Mouse (Mus musculus) heart, postnatal 0 days (tissue): Measurements from ENCODE around the gene Shroom4. TPM values are rescaled to one million over a fixed set of nuclear protein-coding genes. Genes with fewer than 3 reads are reported as not detected.

Experiments used
- ATAC-seq: fragments of 200-750 bp; cut with Nextera tagmentation; 2 replicates; pipeline ENCODE4 v1.8.0; 2017; ENCODE audit warnings: low read depth, moderate number of reproducible peaks, moderate library complexity; ENCODE audit not compliant: insufficient read depth
- DNase-seq: peaks from one replicate; pipeline ENCODE4 v3.0.0-alpha.2; 2016; ENCODE audit warnings: low spot score
- H3K27ac ChIP-seq: fragments of 300-500 bp; sonication (generic); 2 replicates; pipeline ENCODE4 v1.5.1; 2014; ENCODE audit warnings: low read depth, mild to moderate bottlenecking
- H3K27me3 ChIP-seq: fragments of 300-500 bp; sonication (generic); 2 replicates; pipeline ENCODE4 v1.6.1; 2014; ENCODE audit warnings: low read length, mixed read lengths; ENCODE audit not compliant: control insufficient read depth, insufficient read depth
- H3K36me3 ChIP-seq: fragments of 300-500 bp; sonication (generic); replicated peaks from 2 replicates; pipeline ENCODE4 v1.6.1; 2014; ENCODE audit warnings: low read length, mixed read lengths; ENCODE audit not compliant: control insufficient read depth, insufficient read depth
- H3K4me1 ChIP-seq: fragments of 300-500 bp; sonication (generic); 2 replicates; pipeline ENCODE4 v1.6.1; 2014; ENCODE audit warnings: antibody characterized with exemption; ENCODE audit not compliant: control insufficient read depth, insufficient read depth
- H3K4me2 ChIP-seq: fragments of 300-500 bp; sonication (generic); 2 replicates; pipeline ENCODE4 v1.6.1; 2014; ENCODE audit warnings: low read depth, mild to moderate bottlenecking, low read length, moderate library complexity
- H3K4me3 ChIP-seq: fragments of 300-500 bp; sonication (generic); 2 replicates; pipeline ENCODE4 v1.5.1; 2014; ENCODE audit warnings: low read depth, low read length
- H3K9ac ChIP-seq: fragments of 300-500 bp; sonication (generic); replicated peaks from 2 replicates; pipeline ENCODE4 v1.6.1; 2014; ENCODE audit warnings: low read depth, low read length, mixed read lengths
- H3K9me3 ChIP-seq: fragments of 300-500 bp; sonication (generic); replicated peaks from 2 replicates; pipeline ENCODE4 v1.6.1; 2016; ENCODE audit warnings: low read length; ENCODE audit not compliant: control insufficient read depth
- CTCF ChIP-seq: IDR thresholded peaks from 2 replicates; pipeline ENCODE4 v1.5.1; 2016; ENCODE audit warnings: antibody characterized with exemption, control low read depth, low read depth
- EP300 ChIP-seq: IDR thresholded peaks from 2 replicates; pipeline ENCODE4 v1.6.1; 2016; ENCODE audit warnings: antibody characterized with exemption, low read depth
- WGBS: fragments of 180-500 bp; shearing (Covaris S2); extraction: QIAGEN DNeasy Blood & Tissue Kit; methylation state at CpG from one replicate; pipeline ENCODE4 v1.1.7; 2014; 5-methylcytosine and 5-hydroxymethylcytosine counted together
- polyA plus RNA-seq: library from polyadenylated mRNA; unstranded; fragments of >200 nt; fragmentation: Nextera tagmentation; extraction: Ambion mirVana; gene quantifications from 2 replicates; pipeline ENCODE4 v1.2.1, GENCODE M21; 2015
- total RNA-seq: library from RNA; depleted of rRNA; stranded (reverse); fragments of >200 nt; gene quantifications from 2 replicates; pipeline ENCODE4 v1.2.3, GENCODE M21; 2014; ENCODE audit warnings: low replicate concordance

The Shroom4 gene
- total and polyA plus RNA-seq, 2 experiments from 2014 or later = 1.8 to 12.3 TPM

DNA sequence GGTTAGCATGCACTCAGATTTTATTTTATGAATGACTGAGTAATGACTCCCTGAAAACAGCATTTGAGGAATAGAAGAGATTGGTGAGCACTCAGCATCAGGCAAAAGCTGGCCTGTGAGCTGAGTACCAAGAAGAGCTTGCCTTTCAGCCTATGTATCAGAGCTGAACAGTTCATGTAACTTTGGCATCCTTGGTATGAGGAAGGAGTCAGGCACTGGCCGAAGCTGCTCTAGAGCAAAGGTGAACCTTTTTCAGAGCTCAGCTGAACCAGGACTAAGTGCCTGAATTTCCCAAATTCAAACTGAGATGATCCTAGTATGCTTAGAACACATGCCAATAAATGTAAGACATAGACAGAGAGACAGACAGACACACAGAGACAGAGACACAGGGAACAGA lies 5.8 kb upstream of the Shroom4 start:
- Histone ChIP-seq H3K27me3 (no peaks in the 10 kb centered on the region), H3K36me3 (no peaks in the 10 kb centered on the region), H3K4me1 (no peaks in the 10 kb centered on the region), H3K27ac (no peak overlapping the region), H3K4me3 (no peak overlapping the region), H3K4me2 (no peak overlapping the region), H3K9me3 (no peaks in the 10 kb centered on the region), H3K9ac (no peak overlapping the region)
- no peak for ATAC-seq
- 34% methylated on average over 1 of the region's 1 CpGs for WGBS
- no peak for DNase-seq
- TF ChIP-seq CTCF (no peak), EP300 (no peak)

DNA sequence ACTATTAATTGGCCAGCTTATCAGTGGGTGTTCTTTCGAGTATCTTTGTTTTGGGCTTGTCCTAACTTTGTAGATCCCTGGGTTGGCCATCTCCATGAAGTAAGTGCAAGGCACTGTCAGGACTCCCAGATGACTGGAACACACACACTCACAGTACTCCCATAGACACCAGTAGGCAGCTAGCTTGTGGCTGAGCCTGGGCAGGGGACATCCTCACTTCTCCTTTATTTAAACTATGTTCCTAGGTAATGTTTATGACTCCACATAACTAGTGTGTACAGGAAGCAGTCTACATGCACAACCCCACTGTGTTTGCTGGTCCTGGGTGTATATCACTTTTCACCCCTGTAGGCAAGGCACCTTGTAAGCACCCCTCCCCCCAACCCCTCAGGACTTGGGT lies 461 bp upstream of the Shroom4 start:
- DNase-seq = no peak
- H3K4me3 ChIP-seq = peak overlapping the region; percentile 74
- H3K4me2 ChIP-seq = peak overlapping the region; percentile 83
- no peaks in the 10 kb centered on the region for H3K36me3 ChIP-seq
- H3K9me3 ChIP-seq = no peaks in the 10 kb centered on the region
- WGBS = 65% methylated on average over 1 of the region's 1 CpGs
- no peaks in the 10 kb centered on the region for H3K4me1 ChIP-seq
- peak overlapping the region; percentile 82; the same call in 1 of the 2 replicates for H3K27ac ChIP-seq
- no peaks in the 10 kb centered on the region for H3K27me3 ChIP-seq
- TF ChIP-seq EP300 (no peak), CTCF (no peak)
- no peak for ATAC-seq
- no peak overlapping the region; the same call in 1 of the 2 replicates for H3K9ac ChIP-seq

DNA sequence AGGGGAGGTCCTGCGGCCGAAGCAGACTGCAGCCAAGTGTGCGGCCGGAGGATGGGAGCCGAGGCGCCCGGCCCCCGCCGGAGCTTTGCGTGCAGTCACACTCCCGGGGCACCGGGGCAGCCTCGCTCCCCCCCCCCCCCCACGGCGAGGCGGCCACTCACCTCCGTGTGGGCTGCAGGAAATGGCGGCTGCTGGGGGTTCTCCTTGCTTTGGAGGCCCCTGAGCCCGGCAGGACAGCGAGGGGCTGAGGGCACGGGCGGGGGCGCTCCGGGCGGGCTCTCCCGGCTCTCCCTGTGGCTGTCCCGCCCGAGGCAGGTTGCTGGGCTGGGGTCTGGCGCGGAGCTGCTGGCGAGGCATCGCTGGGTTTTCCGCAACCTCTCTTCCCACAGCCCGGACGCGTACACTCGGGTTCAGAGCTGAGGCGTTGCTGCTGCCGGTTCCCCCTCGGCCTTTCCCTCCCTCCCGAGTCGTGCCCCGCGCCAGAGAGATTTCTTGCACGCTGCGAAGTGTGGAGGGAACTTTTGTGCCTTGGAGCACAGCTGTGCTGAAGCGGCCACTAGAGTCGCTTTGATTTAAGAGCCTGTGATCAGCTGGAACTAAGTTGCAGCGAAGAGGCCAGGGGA lies 855 bp downstream of the Shroom4 start:
- no peaks in the 10 kb centered on the region for H3K9me3 ChIP-seq
- H3K9ac ChIP-seq = peak overlapping the region; percentile 65
- H3K4me3 ChIP-seq = peak overlapping the region; percentile 74
- H3K27ac ChIP-seq = peak overlapping the region; percentile 82
- no peaks in the 10 kb centered on the region for H3K4me1 ChIP-seq
- H3K36me3 ChIP-seq = no peaks in the 10 kb centered on the region
- no peaks in the 10 kb centered on the region for H3K27me3 ChIP-seq
- WGBS = 12% methylated on average over 22 of the region's 49 CpGs
- no peak for DNase-seq
- peak; percentile 34; the same call in 1 of the 2 replicates for ATAC-seq
- no peak for TF ChIP-seq CTCF
- no peak for TF ChIP-seq EP300
- H3K4me2 ChIP-seq = peak overlapping the region; percentile 83

DNA sequence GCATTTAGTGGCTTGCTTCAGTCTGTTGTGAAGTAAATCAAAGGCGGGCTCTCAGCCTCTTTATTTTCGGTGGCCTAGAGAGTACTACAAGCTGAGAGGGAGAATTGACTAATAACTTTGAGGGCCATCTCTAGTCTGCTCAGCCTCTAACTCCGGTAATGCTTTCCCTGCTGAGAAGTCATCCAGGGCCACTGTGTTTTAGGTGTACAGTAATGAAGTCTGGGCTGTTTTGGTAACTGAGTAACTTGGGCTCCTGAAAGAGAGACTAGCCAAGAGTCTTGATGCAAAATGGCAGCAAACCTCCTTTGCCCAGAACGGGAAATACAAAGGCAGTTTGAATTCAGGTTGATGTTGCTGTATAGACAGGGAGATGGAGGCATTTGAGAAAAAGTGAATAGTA lies 3.3 kb downstream of the Shroom4 start:
- ATAC-seq (no peak), DNase-seq (no peak)
- Histone ChIP-seq H3K9ac (no peak overlapping the region), H3K4me2 (no peak overlapping the region), H3K36me3 (no peaks in the 10 kb centered on the region), H3K27ac (no peak overlapping the region), H3K4me3 (no peak overlapping the region), H3K27me3 (no peaks in the 10 kb centered on the region), H3K9me3 (no peaks in the 10 kb centered on the region), H3K4me1 (no peaks in the 10 kb centered on the region)
- WGBS = 83% methylated on average over 4 of the region's 4 CpGs
- TF ChIP-seq CTCF = no peak
- TF ChIP-seq EP300 = no peak

DNA sequence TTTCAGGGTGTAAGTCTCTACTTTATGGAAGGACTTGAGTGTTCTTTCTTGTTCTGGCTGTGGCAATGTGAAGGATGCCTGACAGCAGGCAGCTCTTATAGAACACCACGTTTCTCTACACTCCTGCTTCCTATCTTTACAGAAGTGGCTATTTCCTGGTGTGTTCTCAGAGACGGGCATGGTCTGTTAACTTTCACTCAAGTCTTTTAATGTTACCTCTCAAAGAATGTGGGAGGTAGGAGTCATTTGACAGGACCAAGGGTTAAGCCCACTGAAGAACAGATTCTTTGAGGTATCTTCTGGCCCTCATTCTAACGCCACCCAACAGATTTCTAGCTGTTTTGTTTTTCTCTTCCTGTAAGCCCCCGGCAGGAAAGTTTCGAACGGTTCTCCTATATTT lies 9.5 kb downstream of the Shroom4 start:
- H3K4me2 ChIP-seq = no peak overlapping the region
- H3K4me1 ChIP-seq = no peaks in the 10 kb centered on the region
- no peak overlapping the region for H3K27ac ChIP-seq
- H3K9ac ChIP-seq = no peak overlapping the region
- H3K27me3 ChIP-seq = no peaks in the 10 kb centered on the region
- H3K4me3 ChIP-seq = no peak overlapping the region
- no peaks in the 10 kb centered on the region for H3K9me3 ChIP-seq
- no peak for DNase-seq
- ATAC-seq = no peak
- no peaks in the 10 kb centered on the region for H3K36me3 ChIP-seq
- TF ChIP-seq CTCF (no peak), EP300 (no peak)
- 49% methylated on average over 6 of the region's 6 CpGs for WGBS

DNA sequence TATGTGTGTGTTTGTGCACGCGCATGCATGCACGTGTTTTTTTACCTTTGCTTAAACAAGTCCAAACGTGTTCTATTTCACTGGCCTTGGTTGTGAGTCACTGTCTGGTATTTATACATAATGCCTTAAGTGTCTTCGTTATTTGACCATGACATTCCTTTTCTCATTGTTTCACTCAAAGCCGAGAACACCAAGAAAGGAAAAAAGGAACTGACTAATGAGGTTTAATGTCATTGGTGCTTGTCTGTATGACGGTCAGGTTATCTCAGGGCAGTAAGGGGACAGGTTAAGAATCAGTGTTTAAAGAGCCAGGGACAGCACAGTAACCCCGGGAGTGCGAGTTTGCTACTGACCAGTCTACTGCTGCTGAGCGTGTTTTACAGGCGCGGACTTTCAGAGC lies 15.8 kb downstream of the Shroom4 start:
- Histone ChIP-seq H3K36me3 (no peaks in the 10 kb centered on the region), H3K4me3 (no peak overlapping the region), H3K4me1 (no peaks in the 10 kb centered on the region), H3K9ac (no peak overlapping the region), H3K27me3 (no peaks in the 10 kb centered on the region), H3K9me3 (no peaks in the 10 kb centered on the region), H3K27ac (no peak overlapping the region), H3K4me2 (no peak overlapping the region)
- no peak for TF ChIP-seq EP300
- TF ChIP-seq CTCF = no peak
- WGBS = 74% methylated on average over 12 of the region's 12 CpGs
- DNase-seq = no peak
- no peak for ATAC-seq
